Mouse (Mus musculus): ENCODE measurements around the gene Mphosph8. TPM values are rescaled to one million over a fixed set of nuclear protein-coding genes. Genes with fewer than 3 reads are reported as not detected.

The Mphosph8 gene
- polyA plus RNA-seq, 1 experiment from 2014 or later: 25.7 TPM

Other genes starting within 250 kb of the Mphosph8 start
- gene Cenpj, start 92.8 kb upstream of the Mphosph8 start, polyA plus RNA-seq (2015; fragmentation: Nextera tagmentation; extraction: Ambion mirVana): 9.5 and 13.1 TPM in 2 replicates
- 4.0 and 6.3 TPM in 2 replicates for gene Parp4, start 92.6 kb upstream of the Mphosph8 start, polyA plus RNA-seq (2015; fragmentation: Nextera tagmentation; extraction: Ambion mirVana)
- gene Pspc1, start 110.1 kb downstream of the Mphosph8 start, polyA plus RNA-seq (2015; fragmentation: Nextera tagmentation; extraction: Ambion mirVana): 24.6 and 30.1 TPM in 2 replicates
- gene Zmym5, start 143.5 kb downstream of the Mphosph8 start, polyA plus RNA-seq (2015; fragmentation: Nextera tagmentation; extraction: Ambion mirVana): 29.2 and 33.5 TPM in 2 replicates
- gene Zmym2, start 218.4 kb downstream of the Mphosph8 start, polyA plus RNA-seq (2015; fragmentation: Nextera tagmentation; extraction: Ambion mirVana): 50.5 and 50.7 TPM in 2 replicates

Data from kidney, embryonic 16.5 days (tissue).